Comparison of ENCODE assay signal across 8 mouse cellular contexts in the genomic region with DNA sequence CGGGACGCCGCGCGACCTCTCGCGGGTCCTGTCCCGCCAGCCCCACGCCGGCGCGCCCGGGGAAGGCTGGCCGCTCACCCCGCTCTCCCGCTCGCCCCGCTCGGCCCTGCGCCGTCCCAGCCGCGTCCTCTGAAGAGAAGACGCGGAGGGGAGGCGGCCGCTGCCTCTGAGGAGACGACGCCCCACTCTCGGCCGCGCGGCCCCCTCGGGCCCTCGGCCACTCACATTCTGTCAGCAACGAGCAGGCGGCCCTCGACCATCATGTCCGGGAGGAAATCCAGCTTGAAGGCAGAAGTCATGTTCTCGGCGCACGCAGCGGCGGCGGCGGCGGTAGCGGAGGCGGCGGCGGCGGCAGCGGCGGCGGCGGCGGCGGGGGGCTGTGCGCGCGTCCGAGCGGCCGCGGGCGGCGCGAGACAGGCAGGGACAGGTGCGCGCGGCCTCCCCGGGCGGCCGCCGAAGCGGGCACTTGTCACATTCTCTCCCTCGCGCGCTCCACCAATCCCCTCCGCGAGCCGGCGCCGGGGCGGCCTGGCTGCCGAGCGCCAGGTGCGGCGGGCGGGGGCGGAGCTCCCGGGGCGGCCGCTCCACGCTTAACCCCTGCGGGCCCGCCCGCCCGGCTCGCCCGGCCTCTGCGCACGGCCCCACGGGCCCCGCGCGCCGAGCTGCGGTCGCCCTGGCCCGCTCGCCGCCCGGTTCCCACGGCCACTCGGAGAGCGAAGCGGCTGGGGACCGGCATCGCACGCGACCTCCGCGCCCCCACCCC.
DNase-seq lines count a peak whose midpoint lies in the region; ATAC-seq and TF ChIP-seq lines count a peak whose summit lies in the region.

No protein-coding gene starts in this region.

- no peaks in the 10 kb centered on the region for H3K36me3 ChIP-seq in hindbrain, embryonic 15.5 days
- no peaks in the 10 kb centered on the region for H3K36me3 ChIP-seq in limb, embryonic 10.5 days
- no peaks in the 10 kb centered on the region for H3K36me3 ChIP-seq in midbrain, embryonic 11.5 days (ENCODE audit: control insufficient read depth, insufficient read depth, low read length)

- peak overlapping the region; percentile 97 for H3K9ac ChIP-seq in hindbrain, embryonic 15.5 days
- peak overlapping the region; percentile 94 for H3K9ac ChIP-seq in midbrain, embryonic 11.5 days (ENCODE audit: low read length)

- peak overlapping the region; percentile 87 for H3K4me3 ChIP-seq in hindbrain, embryonic 15.5 days
- peak overlapping the region; percentile 80 for H3K4me3 ChIP-seq in limb, embryonic 10.5 days
- H3K4me3 ChIP-seq in midbrain, embryonic 11.5 days (ENCODE audit: low read depth, low read length), result peak overlapping the region; percentile 89

- no peak for TF ChIP-seq CTCF in Patski (IDR thresholded peaks at IDR 0.05)

- DNase-seq in Patski (ENCODE audit: low read depth, low spot score), result no peak
- DNase-seq in cerebellum, adult 8-10 months, result peak; percentile 78
- DNase-seq in frontal cortex, postnatal 10 days (ENCODE audit: low spot score in 2 of 2), result peak; percentile 54 to 71
- peak; percentile 78 for DNase-seq in limb, embryonic 10.5 days (ENCODE audit: low spot score)
- DNase-seq in midbrain, embryonic 11.5 days (ENCODE audit: low spot score, missing footprints), result peak; percentile 97
- peak; percentile 80 for DNase-seq in skeletal muscle tissue, adult 2 months (ENCODE audit: low read depth, low spot score)
- DNase-seq in yolk sac, embryonic 10.5 days (ENCODE audit: low spot score), result peak; percentile 73

- H3K27ac ChIP-seq in hindbrain, embryonic 15.5 days (replicated peaks), result peak overlapping the region; percentile 97
- H3K27ac ChIP-seq in limb, embryonic 10.5 days, result peak overlapping the region; percentile 87
- H3K27ac ChIP-seq in midbrain, embryonic 11.5 days (ENCODE audit: low read depth, low read length), result peak overlapping the region; percentile 86

- H3K27me3 ChIP-seq in Patski, result no peaks in the 10 kb centered on the region
- H3K27me3 ChIP-seq in hindbrain, embryonic 15.5 days, result no peaks in the 10 kb centered on the region
- H3K27me3 ChIP-seq in limb, embryonic 10.5 days (ENCODE audit: low read depth, poor library complexity, severe bottlenecking), result peaks cover 50% of the 10 kb centered on the region
- H3K27me3 ChIP-seq in midbrain, embryonic 11.5 days (ENCODE audit: control insufficient read depth, insufficient read depth, low read length), result no peaks in the 10 kb centered on the region; the same call in 1 of the 2 replicates

- H3K9me3 ChIP-seq in hindbrain, embryonic 15.5 days, result no peaks in the 10 kb centered on the region
- no peaks in the 10 kb centered on the region for H3K9me3 ChIP-seq in limb, embryonic 10.5 days (replicated peaks)
- no peaks in the 10 kb centered on the region for H3K9me3 ChIP-seq in midbrain, embryonic 11.5 days (ENCODE audit: control insufficient read depth, low read length)

- under 1% methylated on average over 91 of the region's 124 CpGs for WGBS in hindbrain, embryonic 15.5 days
- WGBS in limb, embryonic 10.5 days, result 6% methylated on average over 89 of the region's 124 CpGs
- WGBS in midbrain, embryonic 11.5 days, result under 1% methylated on average over 76 of the region's 124 CpGs

- peaks cover 63% of the 10 kb centered on the region for H3K4me1 ChIP-seq in hindbrain, embryonic 15.5 days (replicated peaks)
- peaks cover 25% of the 10 kb centered on the region for H3K4me1 ChIP-seq in limb, embryonic 10.5 days
- H3K4me1 ChIP-seq in midbrain, embryonic 11.5 days (ENCODE audit: control insufficient read depth, insufficient read depth, low read length), result peaks cover 28% of the 10 kb centered on the region

- peak; percentile 89 for ATAC-seq in Patski
- ATAC-seq in hindbrain, embryonic 15.5 days (ENCODE audit: low FRiP score, low read depth), result peak; percentile 87
- peak; percentile 92 for ATAC-seq in midbrain, embryonic 11.5 days (ENCODE audit: low FRiP score)

- in situ Hi-C loops in Patski (cut with MboI; ENCODE audit: low pct_unique_long_range_greater_than_20kb), result no loop called here

- CTCF ChIA-PET in Patski (lab: Charles Lee), result no interaction called here

- peak overlapping the region; percentile 91 for H3K4me2 ChIP-seq in hindbrain, embryonic 15.5 days
- H3K4me2 ChIP-seq in midbrain, embryonic 11.5 days, result peak overlapping the region; percentile 86

- POLR2A ChIA-PET in Patski (lab: Charles Lee), result no interaction called here
